Mouse (Mus musculus) forebrain, postnatal 0 days (tissue): Measurements from ENCODE around the gene Racgap1. TPM values are rescaled to one million over a fixed set of nuclear protein-coding genes. Genes with fewer than 3 reads are reported as not detected.

Experiments
- ATAC-seq: fragments of 200-750 bp; cut with Nextera tagmentation; 2 replicates; pipeline ENCODE4 v1.8.0; 2017; ENCODE audit warnings: mild to moderate bottlenecking, moderate library complexity
- DNase-seq: peaks from one replicate; pipeline ENCODE4 v3.0.0-alpha.2; 2015
- H3K27ac ChIP-seq: fragments of 300-500 bp; sonication (generic); 2 replicates; pipeline ENCODE4 v1.5.1; 2014; ENCODE audit warnings: low read depth, mild to moderate bottlenecking, antibody characterized with exemption, low read length, moderate library complexity, mixed read lengths
- H3K27me3 ChIP-seq: fragments of 300-500 bp; sonication (generic); 2 replicates; pipeline ENCODE4 v1.6.1; 2014; ENCODE audit warnings: mild to moderate bottlenecking, low read length, mixed read lengths; ENCODE audit not compliant: insufficient read depth
- H3K36me3 ChIP-seq: fragments of 300-500 bp; sonication (generic); 2 replicates; pipeline ENCODE4 v1.6.1; 2014; ENCODE audit warnings: mild to moderate bottlenecking, moderate library complexity; ENCODE audit not compliant: insufficient read depth
- H3K4me1 ChIP-seq: fragments of 300-500 bp; sonication (generic); 2 replicates; pipeline ENCODE4 v1.6.1; 2014; ENCODE audit warnings: antibody characterized with exemption; ENCODE audit not compliant: insufficient read depth
- H3K4me2 ChIP-seq: fragments of 300-500 bp; sonication (generic); 2 replicates; pipeline ENCODE4 v1.6.1; 2014; ENCODE audit warnings: low read depth, mild to moderate bottlenecking, moderate library complexity
- H3K4me3 ChIP-seq: fragments of 300-500 bp; sonication (generic); 2 replicates; pipeline ENCODE4 v1.5.1; 2014; ENCODE audit warnings: low read depth, low read length, mixed read lengths
- H3K9ac ChIP-seq: fragments of 300-500 bp; sonication (generic); 2 replicates; pipeline ENCODE4 v1.6.1; 2014; ENCODE audit warnings: mild to moderate bottlenecking
- H3K9me3 ChIP-seq: fragments of 300-500 bp; sonication (generic); 2 replicates; pipeline ENCODE4 v1.6.1; 2016; ENCODE audit warnings: low read length
- CTCF ChIP-seq: sonication (generic); IDR thresholded peaks from 2 replicates; pipeline ENCODE4 v1.5.1; 2016; ENCODE audit warnings: antibody characterized with exemption, control low read depth, low read depth
- WGBS: fragments of 180-500 bp; shearing (Covaris S2); extraction: QIAGEN DNeasy Blood & Tissue Kit; methylation state at CpG from one replicate; pipeline ENCODE4 v1.1.7; 2014; 5-methylcytosine and 5-hydroxymethylcytosine counted together
- polyA plus RNA-seq: library from polyadenylated mRNA; unstranded; fragments of >200 nt; fragmentation: Nextera tagmentation; extraction: Ambion mirVana; gene quantifications from 2 replicates; pipeline ENCODE4 v1.2.1, GENCODE M21; 2015
- total RNA-seq: library from RNA; depleted of rRNA; stranded (reverse); fragments of >200 nt; gene quantifications from 2 replicates; pipeline ENCODE4 v1.2.3, GENCODE M21; 2014

The Racgap1 gene
- total and polyA plus RNA-seq, 2 experiments from 2014 or later = 34.2 to 39.7 TPM

DNA sequence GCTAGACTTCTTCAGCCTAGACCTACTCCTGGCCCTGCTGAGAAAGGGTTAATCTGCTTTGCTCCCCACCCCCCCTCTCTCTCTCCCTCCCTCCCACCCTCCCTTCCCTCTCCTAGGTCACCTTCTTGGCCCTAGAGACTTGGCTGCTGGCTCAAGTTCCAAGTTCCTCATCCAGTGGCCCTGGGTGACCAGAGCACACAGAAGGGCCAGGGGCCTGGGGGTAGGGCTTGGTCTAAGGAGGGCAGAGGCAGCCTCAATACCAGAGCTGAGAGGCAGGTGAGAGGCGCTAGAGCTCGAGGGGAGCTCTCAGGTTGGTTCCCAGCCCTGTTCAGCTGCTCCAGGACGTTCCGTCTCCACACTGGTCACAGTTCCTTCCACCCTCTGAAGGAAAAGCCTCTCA lies 39.5 kb upstream of the Racgap1 start:
- no peak overlapping the region for H3K27ac ChIP-seq
- no peaks in the 10 kb centered on the region for H3K4me1 ChIP-seq
- no peak overlapping the region for H3K4me2 ChIP-seq
- ATAC-seq = no peak
- no peak overlapping the region for H3K9ac ChIP-seq
- H3K36me3 ChIP-seq = peaks cover 12% of the 10 kb centered on the region
- H3K9me3 ChIP-seq = no peaks in the 10 kb centered on the region
- no peak for DNase-seq
- no peaks in the 10 kb centered on the region for H3K27me3 ChIP-seq
- WGBS = 25% methylated on average over 4 of the region's 4 CpGs
- H3K4me3 ChIP-seq = no peak overlapping the region
- no peak for TF ChIP-seq CTCF

- no peaks in the 10 kb centered on the region for H3K9me3 ChIP-seq
- peaks cover 21% of the 10 kb centered on the region for H3K36me3 ChIP-seq
- no peaks in the 10 kb centered on the region for H3K4me1 ChIP-seq
- TF ChIP-seq CTCF = peak; percentile 95
- H3K4me3 ChIP-seq = no peak overlapping the region
- H3K27ac ChIP-seq = no peak overlapping the region
- 8% methylated on average over 4 of the region's 4 CpGs for WGBS
- peak; percentile 73 for ATAC-seq
- H3K4me2 ChIP-seq = no peak overlapping the region
- no peaks in the 10 kb centered on the region for H3K27me3 ChIP-seq
- no peak overlapping the region for H3K9ac ChIP-seq
- DNase-seq = peak; percentile 74
Measured at GRCm38 (mm10) chr15:99688712-99689111, 37.3 kb upstream of the Racgap1 start.

DNA sequence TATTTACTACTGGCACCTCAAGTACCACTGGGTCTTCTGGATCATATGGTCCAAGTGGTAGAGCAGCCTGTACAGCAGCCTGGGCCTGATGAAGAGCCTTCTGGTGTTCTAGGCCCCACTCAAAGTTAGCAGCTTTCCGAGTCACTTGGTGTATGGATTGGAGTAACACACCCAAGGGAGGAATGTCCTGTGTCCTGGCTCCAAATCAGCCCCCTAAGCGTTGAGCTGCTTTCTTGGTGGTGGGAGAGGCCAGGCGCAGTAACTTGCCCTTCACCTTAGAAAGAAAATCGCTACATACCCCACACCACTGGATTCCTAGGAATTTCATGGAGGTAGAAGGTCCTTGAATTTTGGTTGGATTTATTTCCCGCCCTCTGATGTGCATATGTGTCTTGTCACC lies 32.7 kb upstream of the Racgap1 start:
- no peak overlapping the region for H3K27ac ChIP-seq
- H3K4me2 ChIP-seq = no peak overlapping the region
- no peak for TF ChIP-seq CTCF
- no peak overlapping the region for H3K4me3 ChIP-seq
- no peak overlapping the region for H3K9ac ChIP-seq
- peaks cover 21% of the 10 kb centered on the region for H3K36me3 ChIP-seq
- no peaks in the 10 kb centered on the region for H3K4me1 ChIP-seq
- DNase-seq (no peak), ATAC-seq (no peak)
- no peaks in the 10 kb centered on the region for H3K27me3 ChIP-seq
- no peaks in the 10 kb centered on the region for H3K9me3 ChIP-seq
- 93% methylated on average over 5 of the region's 5 CpGs for WGBS

GRCm38 (mm10) chr15:99682880-99683279 lies 31.4 kb upstream of the Racgap1 start:
- H3K9me3 ChIP-seq = no peaks in the 10 kb centered on the region
- H3K9ac ChIP-seq = no peak overlapping the region
- no peak overlapping the region for H3K4me3 ChIP-seq
- H3K4me1 ChIP-seq = peaks cover 4% of the 10 kb centered on the region; the same call in 1 of the 2 replicates
- no peak for ATAC-seq
- H3K27ac ChIP-seq = no peak overlapping the region
- peaks cover 21% of the 10 kb centered on the region for H3K36me3 ChIP-seq
- TF ChIP-seq CTCF = peak; percentile 51
- 92% methylated on average over 7 of the region's 7 CpGs for WGBS
- H3K4me2 ChIP-seq = no peak overlapping the region
- DNase-seq = no peak
- H3K27me3 ChIP-seq = no peaks in the 10 kb centered on the region

DNA sequence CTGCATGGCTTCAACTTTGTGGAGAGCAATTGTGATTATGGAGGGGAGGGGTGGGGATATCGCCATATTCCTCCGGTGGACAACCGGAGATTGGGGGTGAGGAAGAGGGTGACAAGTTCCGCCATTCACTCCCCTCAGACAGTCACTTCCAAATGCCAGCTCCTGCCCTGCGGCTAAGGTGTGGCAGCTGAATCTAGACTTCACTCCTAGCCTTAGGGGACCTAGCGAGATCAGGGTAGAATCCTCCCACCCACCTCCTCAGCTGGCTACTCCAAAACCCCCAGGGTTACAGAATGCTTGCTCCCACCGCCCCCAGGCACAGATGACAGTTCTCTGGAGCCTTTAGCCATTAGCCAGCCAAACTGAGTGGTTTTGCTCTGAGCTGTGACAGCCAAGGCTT lies 27.6 kb upstream of the Racgap1 start:
- no peak for TF ChIP-seq CTCF
- whole genome bisulfite sequencing = 73% methylated on average over 7 of the region's 7 CpGs

GRCm38 (mm10) chr15:99678063-99678800 lies 26.8 kb upstream of the Racgap1 start:
- DNase-seq (no peak), ATAC-seq (no peak)
- Histone ChIP-seq H3K4me2 (no peak overlapping the region), H3K27ac (no peak overlapping the region), H3K9ac (no peak overlapping the region), H3K4me1 (peaks cover 24% of the 10 kb centered on the region), H3K9me3 (no peaks in the 10 kb centered on the region), H3K4me3 (no peak overlapping the region), H3K36me3 (peaks cover 8% of the 10 kb centered on the region; the same call in 1 of the 2 replicates), H3K27me3 (no peaks in the 10 kb centered on the region)
- WGBS = 12% methylated on average over 13 of the region's 13 CpGs
- peak; percentile 56 for TF ChIP-seq CTCF

More for the DNA sequence above, 27.6 kb upstream of the Racgap1 start:
- Histone ChIP-seq H3K36me3 (peaks cover 8% of the 10 kb centered on the region; the same call in 1 of the 2 replicates), H3K27ac (no peak overlapping the region), H3K9ac (no peak overlapping the region), H3K4me2 (no peak overlapping the region), H3K4me1 (peaks cover 24% of the 10 kb centered on the region), H3K4me3 (no peak overlapping the region), H3K27me3 (no peaks in the 10 kb centered on the region), H3K9me3 (no peaks in the 10 kb centered on the region)
- DNase-seq (no peak), ATAC-seq (no peak)

GRCm38 (mm10) chr15:99677089-99677488 lies 25.6 kb upstream of the Racgap1 start:
- 18% methylated on average over 8 of the region's 8 CpGs for WGBS
- Histone ChIP-seq H3K27ac (peak overlapping the region; percentile 69), H3K4me3 (no peak overlapping the region)

More at GRCm38 (mm10) chr15:99677089-99677488, 25.6 kb upstream of the Racgap1 start:
- Histone ChIP-seq H3K4me1 (peaks cover 24% of the 10 kb centered on the region), H3K4me2 (0 out of 2 replicates have a peak overlapping the region, but pooled peaks have one; percentile 13), H3K27me3 (no peaks in the 10 kb centered on the region), H3K9ac (no peak overlapping the region), H3K36me3 (peaks cover 11% of the 10 kb centered on the region; the same call in 1 of the 2 replicates), H3K9me3 (no peaks in the 10 kb centered on the region)
- no peak for TF ChIP-seq CTCF
- DNase-seq (peak; percentile 50), ATAC-seq (peak; percentile 82)
